Mouse (Mus musculus): Measurements from ENCODE around the gene Cyth1. TPM values are rescaled to one million over a fixed set of nuclear protein-coding genes. Genes with fewer than 3 reads are reported as not detected.

Cyth1 gene
- polyA plus RNA-seq, 1 experiment from 2014 or later: 9.6 TPM

DNA sequence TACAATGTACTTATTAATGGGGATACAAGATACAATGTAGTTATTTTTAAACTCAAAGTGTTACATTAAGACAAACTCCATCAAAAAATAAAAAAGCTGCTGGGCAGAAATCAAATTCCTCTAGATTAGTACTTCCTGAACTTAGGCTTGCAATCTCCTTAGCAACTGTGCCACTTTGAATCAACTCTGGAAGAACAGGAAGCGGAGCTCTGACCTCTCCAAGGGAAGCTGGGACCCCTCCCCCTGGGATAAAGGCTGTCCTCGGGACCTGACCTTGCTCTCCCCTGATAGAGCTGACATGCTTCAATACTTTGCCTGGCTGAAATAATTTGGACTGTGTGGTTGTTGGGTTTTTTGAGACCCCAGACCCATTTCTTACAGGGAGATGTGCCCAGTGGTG lies 151.7 kb downstream of the Cyth1 start:
- WGBS: 56% methylated on average over 2 of the region's 2 CpGs
- Histone ChIP-seq H3K9ac (ENCODE audit: low read depth, low read length) (no peak overlapping the region), H3K4me2 (ENCODE audit: low read depth, low read length) (no peak overlapping the region), H3K4me1 (ENCODE audit: control insufficient read depth, insufficient read depth, low read length) (no peaks in the 10 kb centered on the region), H3K36me3 (ENCODE audit: control insufficient read depth, insufficient read depth, low read length) (no peaks in the 10 kb centered on the region), H3K27me3 (replicated peaks; ENCODE audit: control insufficient read depth, insufficient read depth, low read length) (no peaks in the 10 kb centered on the region), H3K9me3 (ENCODE audit: control insufficient read depth, low read length) (no peaks in the 10 kb centered on the region), H3K4me3 (ENCODE audit: low read length) (no peak overlapping the region), H3K27ac (ENCODE audit: low read length) (no peak overlapping the region)
- no peak for ATAC-seq

DNA sequence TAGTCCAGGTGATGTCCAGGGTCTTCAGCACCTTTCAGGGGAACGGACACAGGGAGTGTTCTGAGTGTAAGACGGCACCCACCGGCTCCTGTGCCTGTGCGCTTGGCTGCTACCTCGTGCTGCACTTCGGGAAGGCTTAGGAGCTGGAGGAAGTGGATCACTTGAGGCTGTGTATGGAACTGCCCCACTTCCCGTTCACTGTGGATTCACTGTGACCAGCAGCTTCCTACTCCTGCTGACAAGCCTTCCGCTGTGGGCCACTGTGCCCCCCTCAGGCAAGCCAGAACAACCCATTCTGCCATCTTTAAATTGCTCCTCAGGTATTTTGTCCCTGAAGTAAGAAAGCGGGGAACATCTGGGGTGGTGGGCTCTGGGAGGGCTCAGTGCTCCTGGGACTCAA lies 153.4 kb downstream of the Cyth1 start:
- ATAC-seq: no peak
- H3K27me3 ChIP-seq (replicated peaks; ENCODE audit: control insufficient read depth, insufficient read depth, low read length): no peaks in the 10 kb centered on the region
- H3K9me3 ChIP-seq (ENCODE audit: control insufficient read depth, low read length): 0 out of 2 replicates have a peak, but pooled peaks cover 6% of the 10 kb centered on the region
- H3K9ac ChIP-seq (ENCODE audit: low read depth, low read length): no peak overlapping the region
- H3K36me3 ChIP-seq (ENCODE audit: control insufficient read depth, insufficient read depth, low read length): no peaks in the 10 kb centered on the region
- H3K4me2 ChIP-seq (ENCODE audit: low read depth, low read length): no peak overlapping the region
- H3K4me3 ChIP-seq (ENCODE audit: low read length): no peak overlapping the region
- H3K27ac ChIP-seq (ENCODE audit: low read length): no peak overlapping the region
- WGBS: 80% methylated on average over 9 of the region's 9 CpGs
- no peaks in the 10 kb centered on the region for H3K4me1 ChIP-seq (ENCODE audit: control insufficient read depth, insufficient read depth, low read length)

GRCm38 (mm10) chr11:118091002-118091670 lies 157.3 kb downstream of the Cyth1 start:
- Histone ChIP-seq H3K9me3 (ENCODE audit: control insufficient read depth, low read length) (0 out of 2 replicates have a peak, but pooled peaks cover 6% of the 10 kb centered on the region), H3K4me2 (ENCODE audit: low read depth, low read length) (no peak overlapping the region), H3K36me3 (ENCODE audit: control insufficient read depth, insufficient read depth, low read length) (no peaks in the 10 kb centered on the region), H3K27ac (ENCODE audit: low read length) (no peak overlapping the region), H3K4me3 (ENCODE audit: low read length) (no peak overlapping the region), H3K27me3 (replicated peaks; ENCODE audit: control insufficient read depth, insufficient read depth, low read length) (no peaks in the 10 kb centered on the region), H3K9ac (ENCODE audit: low read depth, low read length) (no peak overlapping the region), H3K4me1 (ENCODE audit: control insufficient read depth, insufficient read depth, low read length) (no peaks in the 10 kb centered on the region)
- 89% methylated on average over 23 of the region's 23 CpGs for WGBS
- no peak for ATAC-seq

- Histone ChIP-seq H3K4me1 (ENCODE audit: control insufficient read depth, insufficient read depth, low read length) (peaks cover 8% of the 10 kb centered on the region; the same call in 1 of the 2 replicates), H3K36me3 (ENCODE audit: control insufficient read depth, insufficient read depth, low read length) (no peaks in the 10 kb centered on the region), H3K9ac (ENCODE audit: low read depth, low read length) (no peak overlapping the region), H3K4me2 (ENCODE audit: low read depth, low read length) (no peak overlapping the region), H3K9me3 (ENCODE audit: control insufficient read depth, low read length) (0 out of 2 replicates have a peak, but pooled peaks cover 6% of the 10 kb centered on the region), H3K27me3 (replicated peaks; ENCODE audit: control insufficient read depth, insufficient read depth, low read length) (no peaks in the 10 kb centered on the region; the same call in 1 of the 2 replicates), H3K4me3 (ENCODE audit: low read length) (no peak overlapping the region), H3K27ac (ENCODE audit: low read length) (no peak overlapping the region)
- no peak for ATAC-seq
- WGBS: 81% methylated on average over 19 of the region's 19 CpGs
Measured at GRCm38 (mm10) chr11:118088896-118089295, 159.5 kb downstream of the Cyth1 start.

- no peak overlapping the region for H3K4me3 ChIP-seq (ENCODE audit: low read length)
- ATAC-seq: no peak
- WGBS: 69% methylated on average over 8 of the region's 8 CpGs
Measured at GRCm38 (mm10) chr11:118085961-118086360, 162.4 kb downstream of the Cyth1 start.

GRCm38 (mm10) chr11:118085176-118085575 lies 163.2 kb downstream of the Cyth1 start:
- Histone ChIP-seq H3K27ac (ENCODE audit: low read length) (no peak overlapping the region), H3K27me3 (replicated peaks; ENCODE audit: control insufficient read depth, insufficient read depth, low read length) (no peaks in the 10 kb centered on the region; the same call in 1 of the 2 replicates), H3K36me3 (ENCODE audit: control insufficient read depth, insufficient read depth, low read length) (no peaks in the 10 kb centered on the region), H3K4me2 (ENCODE audit: low read depth, low read length) (no peak overlapping the region), H3K4me1 (ENCODE audit: control insufficient read depth, insufficient read depth, low read length) (peaks cover 8% of the 10 kb centered on the region; the same call in 1 of the 2 replicates), H3K9me3 (ENCODE audit: control insufficient read depth, low read length) (no peaks in the 10 kb centered on the region), H3K4me3 (ENCODE audit: low read length) (no peak overlapping the region), H3K9ac (ENCODE audit: low read depth, low read length) (no peak overlapping the region)
- ATAC-seq: no peak
- 37% methylated on average over 4 of the region's 4 CpGs for WGBS

More at GRCm38 (mm10) chr11:118085961-118086360, 162.4 kb downstream of the Cyth1 start:
- H3K4me2 ChIP-seq (ENCODE audit: low read depth, low read length): no peak overlapping the region
- H3K9me3 ChIP-seq (ENCODE audit: control insufficient read depth, low read length): no peaks in the 10 kb centered on the region
- no peaks in the 10 kb centered on the region; the same call in 1 of the 2 replicates for H3K27me3 ChIP-seq (replicated peaks; ENCODE audit: control insufficient read depth, insufficient read depth, low read length)
- H3K9ac ChIP-seq (ENCODE audit: low read depth, low read length): no peak overlapping the region
- no peak overlapping the region for H3K27ac ChIP-seq (ENCODE audit: low read length)
- H3K36me3 ChIP-seq (ENCODE audit: control insufficient read depth, insufficient read depth, low read length): no peaks in the 10 kb centered on the region
- H3K4me1 ChIP-seq (ENCODE audit: control insufficient read depth, insufficient read depth, low read length): peaks cover 8% of the 10 kb centered on the region; the same call in 1 of the 2 replicates

DNA sequence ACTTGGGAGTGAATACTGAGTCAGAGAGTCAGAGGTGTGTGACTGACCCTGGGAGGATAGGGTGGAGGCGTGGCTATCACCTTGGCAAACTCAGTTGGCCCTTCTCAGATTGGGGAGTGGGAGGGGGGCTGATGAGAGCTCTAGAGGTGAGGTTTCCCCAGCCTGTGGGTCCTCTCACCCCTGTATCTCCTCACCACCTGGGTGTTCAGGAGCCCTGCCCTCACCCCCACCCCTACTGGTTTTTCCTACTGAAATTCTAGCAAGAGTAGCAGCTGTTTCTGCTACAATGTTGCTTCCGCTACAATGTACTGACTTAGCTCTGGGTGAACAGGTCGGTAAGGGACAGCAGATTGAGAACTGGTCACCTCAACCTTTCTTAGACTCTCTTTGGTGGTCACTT lies 164.1 kb downstream of the Cyth1 start:
- Histone ChIP-seq H3K9ac (ENCODE audit: low read depth, low read length) (no peak overlapping the region), H3K4me1 (ENCODE audit: control insufficient read depth, insufficient read depth, low read length) (peaks cover 8% of the 10 kb centered on the region; the same call in 1 of the 2 replicates), H3K27me3 (replicated peaks; ENCODE audit: control insufficient read depth, insufficient read depth, low read length) (no peaks in the 10 kb centered on the region; the same call in 1 of the 2 replicates), H3K36me3 (ENCODE audit: control insufficient read depth, insufficient read depth, low read length) (no peaks in the 10 kb centered on the region), H3K27ac (ENCODE audit: low read length) (no peak overlapping the region), H3K4me3 (ENCODE audit: low read length) (no peak overlapping the region), H3K9me3 (ENCODE audit: control insufficient read depth, low read length) (no peaks in the 10 kb centered on the region), H3K4me2 (ENCODE audit: low read depth, low read length) (no peak overlapping the region)
- no peak for ATAC-seq
- WGBS: 78% methylated on average over 3 of the region's 3 CpGs

DNA sequence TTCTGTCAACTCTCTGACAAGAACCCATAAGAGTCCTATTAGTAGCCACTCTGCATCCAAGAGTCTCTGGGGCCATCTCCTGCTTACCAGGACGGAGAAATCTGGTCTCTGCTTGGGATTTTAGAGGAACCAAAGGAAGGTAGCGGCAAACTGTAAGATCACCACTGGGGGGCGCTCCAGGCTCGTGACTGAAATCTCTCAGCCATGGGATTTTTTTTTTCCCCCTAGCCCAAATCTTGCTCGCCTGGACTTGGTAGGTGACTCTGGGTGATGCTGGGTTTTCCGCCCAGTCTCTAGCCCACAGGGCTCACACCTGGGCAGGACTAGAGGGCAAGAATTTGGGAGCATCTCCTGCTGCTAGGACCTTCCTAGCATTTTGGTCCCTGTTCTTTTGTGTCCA lies 164.6 kb downstream of the Cyth1 start:
- H3K9ac ChIP-seq (ENCODE audit: low read depth, low read length): no peak overlapping the region
- WGBS: 12% methylated on average over 6 of the region's 6 CpGs
- H3K36me3 ChIP-seq (ENCODE audit: control insufficient read depth, insufficient read depth, low read length): no peaks in the 10 kb centered on the region
- H3K27ac ChIP-seq (ENCODE audit: low read length): no peak overlapping the region
- no peak for ATAC-seq
- no peaks in the 10 kb centered on the region; the same call in 1 of the 2 replicates for H3K27me3 ChIP-seq (replicated peaks; ENCODE audit: control insufficient read depth, insufficient read depth, low read length)
- no peak overlapping the region for H3K4me3 ChIP-seq (ENCODE audit: low read length)
- peaks cover 8% of the 10 kb centered on the region; the same call in 1 of the 2 replicates for H3K4me1 ChIP-seq (ENCODE audit: control insufficient read depth, insufficient read depth, low read length)
- H3K4me2 ChIP-seq (ENCODE audit: low read depth, low read length): no peak overlapping the region
- no peaks in the 10 kb centered on the region for H3K9me3 ChIP-seq (ENCODE audit: control insufficient read depth, low read length)

DNA sequence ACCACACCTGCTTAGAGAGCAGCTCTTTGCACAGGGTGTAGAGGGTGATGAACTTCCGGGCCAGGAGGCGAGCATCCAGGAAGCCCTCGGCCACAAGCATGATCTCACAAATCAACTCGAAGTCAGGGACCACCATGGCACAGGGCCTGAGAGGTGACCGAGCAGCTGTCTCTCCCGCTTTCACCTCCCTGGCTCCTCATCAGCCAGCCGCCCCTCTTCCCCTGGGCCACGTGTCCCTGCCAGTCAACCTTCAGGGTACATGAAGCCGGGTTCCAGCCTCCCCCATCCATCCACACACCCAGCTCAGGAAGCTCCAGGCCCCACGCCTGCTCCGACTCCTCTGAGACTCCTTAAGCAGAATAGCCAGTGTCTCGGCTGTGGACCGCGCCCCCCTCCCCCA lies 166.1 kb downstream of the Cyth1 start:
- Histone ChIP-seq H3K4me3 (ENCODE audit: low read length) (no peak overlapping the region), H3K27me3 (replicated peaks; ENCODE audit: control insufficient read depth, insufficient read depth, low read length) (no peaks in the 10 kb centered on the region; the same call in 1 of the 2 replicates), H3K36me3 (ENCODE audit: control insufficient read depth, insufficient read depth, low read length) (no peaks in the 10 kb centered on the region), H3K4me2 (ENCODE audit: low read depth, low read length) (no peak overlapping the region), H3K9me3 (ENCODE audit: control insufficient read depth, low read length) (no peaks in the 10 kb centered on the region), H3K27ac (ENCODE audit: low read length) (no peak overlapping the region), H3K9ac (ENCODE audit: low read depth, low read length) (no peak overlapping the region), H3K4me1 (ENCODE audit: control insufficient read depth, insufficient read depth, low read length) (peaks cover 8% of the 10 kb centered on the region; the same call in 1 of the 2 replicates)
- 85% methylated on average over 14 of the region's 14 CpGs for WGBS
- no peak for ATAC-seq

Measured in intestine, embryonic 16.5 days (tissue).